Mouse (Mus musculus) spleen, adult 10 weeks (tissue): ENCODE data around the gene Fgf15. TPM values are rescaled to one million over a fixed set of nuclear protein-coding genes. Genes with fewer than 3 reads are reported as not detected.

Source experiments
- polyA plus RNA-seq: library from polyadenylated mRNA; stranded (reverse); fragments of 350-450 nt; fragmentation: Illumina TruSeq; extraction: RNeasy Lipid Tissue Mini Kit (QIAGEN cat#74804); gene quantifications from one replicate; pipeline ENCODE4 v1.2.3, GENCODE M21; 2015; ENCODE audit warnings: low replicate concordance; ENCODE audit not compliant: insufficient read depth

Gene Fgf15
- polyA plus RNA-seq = not detected

DNA sequence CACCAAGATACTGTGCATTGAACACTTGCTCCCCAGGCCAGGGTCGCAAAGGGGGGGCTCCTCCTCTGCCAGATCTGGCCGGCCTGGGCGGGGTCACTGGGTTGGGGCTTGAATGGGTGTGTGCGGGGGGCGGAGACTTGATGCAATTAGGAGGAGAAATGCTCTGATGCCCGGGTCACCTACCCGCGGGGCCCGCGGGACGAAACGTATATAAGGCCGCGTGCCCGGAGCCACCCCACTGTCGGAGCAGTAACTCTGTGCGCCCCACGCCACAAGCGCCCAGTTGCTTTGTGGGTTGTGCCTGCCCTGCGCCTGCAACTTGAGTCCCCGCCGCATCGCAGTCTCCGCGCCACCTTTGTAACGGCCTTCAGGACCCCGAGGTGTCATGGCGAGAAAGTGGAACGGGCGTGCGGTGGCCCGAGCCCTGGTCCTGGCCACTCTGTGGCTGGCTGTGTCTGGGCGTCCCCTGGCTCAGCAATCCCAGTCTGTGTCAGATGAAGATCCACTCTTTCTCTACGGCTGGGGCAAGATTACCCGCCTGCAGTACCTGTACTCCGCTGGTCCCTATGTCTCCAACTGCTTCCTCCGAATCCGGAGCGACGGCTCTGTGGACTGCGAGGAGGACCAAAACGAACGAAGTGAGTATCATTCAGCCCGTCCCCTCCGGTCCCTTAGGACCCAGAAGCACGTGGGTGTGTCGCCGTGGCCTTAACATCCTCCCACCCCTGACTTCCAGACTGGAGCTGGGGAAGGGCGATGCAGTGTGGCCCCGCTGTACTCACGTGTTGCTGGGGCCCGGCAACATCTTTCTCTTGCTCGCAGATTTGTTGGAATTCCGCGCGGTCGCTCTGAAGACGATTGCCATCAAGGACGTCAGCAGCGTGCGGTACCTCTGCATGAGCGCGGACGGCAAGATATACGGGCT, at the start of gene Fgf15:
TSS of gene Fgf15 (plus strand) at position 238 of the 925 bp plus-strand sequence.

DNA sequence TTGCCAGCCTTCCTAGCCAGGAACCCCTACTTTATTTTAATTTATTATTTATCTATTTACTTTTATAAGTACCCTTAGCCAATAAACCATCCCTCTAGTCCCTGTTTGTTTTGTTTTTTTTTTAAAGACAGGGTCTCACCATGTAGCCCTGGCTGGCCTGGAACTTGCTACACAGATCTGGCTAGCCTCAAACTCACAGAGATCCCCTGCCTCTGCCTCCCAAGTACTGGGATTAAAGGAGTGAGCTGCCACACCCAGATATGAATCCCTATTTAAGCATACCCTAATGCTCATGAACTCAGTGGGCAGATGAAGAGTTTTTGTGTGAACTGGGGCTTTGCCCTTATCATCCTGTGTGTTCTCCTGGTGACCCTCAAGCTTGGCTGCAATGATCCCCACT, 49.3 kb upstream of the Fgf15 start, which contains the start of gene Fgf4:
TSS of gene Fgf4 (plus strand) at position 301 of the 400 bp plus-strand sequence.

DNA sequence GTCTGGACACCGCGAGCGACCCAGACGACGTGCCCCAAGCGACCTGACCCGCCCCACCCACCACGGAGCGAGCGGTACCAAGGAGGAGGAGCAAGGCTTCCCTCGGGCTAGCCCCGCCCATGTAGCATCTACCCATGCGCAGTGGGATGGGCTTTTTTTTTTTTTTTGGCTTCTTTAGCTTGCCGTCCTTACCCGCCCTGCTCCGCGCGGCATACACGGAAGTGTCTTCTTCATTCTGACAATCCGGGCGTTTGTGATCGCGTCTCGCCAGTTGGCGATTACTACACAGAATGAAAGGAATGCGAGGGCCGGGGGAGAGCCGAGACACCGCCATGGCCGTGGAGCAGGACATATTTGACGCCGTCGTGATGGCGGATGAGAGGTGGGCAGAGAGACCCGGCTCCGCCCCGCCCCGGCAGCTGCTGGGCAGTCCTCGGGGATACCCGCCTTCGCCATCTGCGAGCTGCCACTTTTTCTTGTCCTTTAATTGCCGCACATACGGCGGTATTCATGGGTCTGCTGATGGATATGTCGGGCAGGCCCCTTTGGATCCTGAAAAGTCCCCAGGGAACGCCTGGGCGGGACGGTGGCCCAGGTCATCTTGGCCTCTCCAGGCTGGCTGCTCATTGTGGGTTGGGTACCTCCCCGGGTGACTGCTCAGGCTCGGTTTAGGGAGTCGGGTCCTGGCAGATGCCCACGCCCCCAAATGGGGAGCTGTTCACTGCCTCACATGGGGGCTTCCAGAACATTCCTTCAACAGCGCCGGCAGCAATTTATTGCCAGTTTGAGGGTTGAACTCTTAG, 18.8 kb downstream of the Fgf15 start, which contains the start of gene LTO1:
TSS of gene LTO1 (plus strand) at position 153 of the 803 bp plus-strand sequence.

DNA sequence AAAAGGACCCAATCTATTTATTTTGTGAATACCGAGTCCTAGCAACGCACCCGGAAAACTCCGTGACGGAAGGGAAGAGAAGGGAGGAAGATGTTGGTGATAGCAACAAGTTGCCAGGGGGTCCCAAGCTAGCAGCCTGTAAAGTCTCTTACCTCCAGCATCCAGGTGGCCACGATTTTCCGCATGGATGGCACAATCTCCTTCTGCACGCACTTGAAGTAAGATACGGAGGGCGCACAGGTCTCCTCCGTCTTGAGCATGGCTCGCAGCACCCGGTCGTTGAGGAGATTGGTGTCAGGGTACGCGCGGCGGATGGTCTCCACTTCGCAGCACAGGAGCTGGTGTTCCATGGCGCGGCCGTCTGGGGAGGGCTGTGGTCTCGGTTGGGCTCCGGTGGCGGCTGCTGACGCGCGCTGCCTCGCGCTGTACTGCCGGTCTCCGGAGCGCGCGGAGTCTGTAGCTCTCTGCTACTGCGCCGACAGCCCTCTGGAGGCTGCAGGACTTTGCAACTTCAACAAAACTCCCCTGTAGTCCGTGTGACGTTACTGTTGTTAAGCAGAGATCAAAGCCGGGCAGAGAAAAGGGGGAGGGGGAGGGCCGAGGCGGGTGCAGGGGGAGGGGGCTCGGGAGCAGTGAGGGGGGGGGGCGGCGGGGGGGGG, 43.1 kb downstream of the Fgf15 start, which contains the start of gene Ccnd1:
TSS of gene Ccnd1 (minus strand) at position 582 of the 659 bp plus-strand sequence.

Other genes starting within 250 kb of the Fgf15 start
- 7.7 TPM for gene Ano1, start 144.6 kb upstream of the Fgf15 start, polyA plus RNA-seq
- not detected for gene Fgf3, start 58.4 kb upstream of the Fgf15 start, polyA plus RNA-seq
- not detected for gene Fgf4, start 49.2 kb upstream of the Fgf15 start, polyA plus RNA-seq
- gene LTO1, start 18.6 kb downstream of the Fgf15 start, polyA plus RNA-seq = 24.7 TPM
- 53.0 TPM for gene Ccnd1, start 43.4 kb downstream of the Fgf15 start, polyA plus RNA-seq